Mouse (Mus musculus) CH12.LX (cell line): ENCODE data around the gene Smap1. TPM values are rescaled to one million over a fixed set of nuclear protein-coding genes. Genes with fewer than 3 reads are reported as not detected.
A peak's percentile ranks its signal among the peaks of the same experiment; 100 is the strongest.

Source experiments
- DNase-seq: peaks from one replicate; pipeline ENCODE4 v3.0.0-alpha.2; 2013; ENCODE audit errors: extremely low read depth
- H3K27ac ChIP-seq: 2 replicates; pipeline ENCODE4 v1.5.1; 2012; ENCODE audit warnings: low read depth, mild to moderate bottlenecking, control low read depth, moderate library complexity; ENCODE audit not compliant: insufficient read depth
- H3K27me3 ChIP-seq: replicated peaks from 2 replicates; pipeline ENCODE3; 2012; ENCODE audit warnings: inconsistent platforms
- H3K36me3 ChIP-seq, 2 experiments: replicated peaks in 1 of 2; 2 replicates each; pipeline versions ENCODE3 to v1.6.1; 2012; ENCODE audit warnings: inconsistent platforms in 1 of 2, low read length in 1 of 2, mild to moderate bottlenecking in 1 of 2, mixed read lengths in 1 of 2, moderate library complexity in 1 of 2; ENCODE audit not compliant: control insufficient read depth in 1 of 2, insufficient read depth in 1 of 2
- H3K4me1 ChIP-seq, 2 experiments: 2 replicates each; pipeline ENCODE4 v1.6.1; 2012; ENCODE audit warnings: inconsistent platforms in 1 of 2, moderate library complexity in 1 of 2; ENCODE audit not compliant: insufficient read depth in 2 of 2, control insufficient read depth in 1 of 2
- H3K4me2 ChIP-seq: 2 replicates; pipeline ENCODE4 v1.6.1; 2012; ENCODE audit warnings: low read depth, mild to moderate bottlenecking, control low read depth; ENCODE audit not compliant: poor library complexity, insufficient read depth, severe bottlenecking
- H3K4me3 ChIP-seq, 3 experiments: fragments of 150-350 bp in 1 of 3; sonication (generic) in 1 of 3; replicated peaks in 1 of 3; 2 replicates each; pipeline versions ENCODE3 to v1.5.1; 2011 to 2012; ENCODE audit warnings: low read depth in 2 of 3, low read length in 2 of 3, mild to moderate bottlenecking in 2 of 3, moderate library complexity in 2 of 3, control low read depth in 1 of 3, improper control_type of control experiment in 1 of 3, inconsistent platforms in 1 of 3, mixed read lengths in 1 of 3; ENCODE audit not compliant: poor library complexity in 1 of 3
- H3K79me2 ChIP-seq: replicated peaks from 2 replicates; pipeline ENCODE4 v1.6.1; 2012; ENCODE audit warnings: mild to moderate bottlenecking, moderate library complexity; ENCODE audit not compliant: control insufficient read depth, poor library complexity, insufficient read depth, severe bottlenecking; ENCODE audit errors: extremely low read depth
- H3K9ac ChIP-seq: 2 replicates; pipeline ENCODE4 v1.6.1; 2012; ENCODE audit warnings: low read depth, mild to moderate bottlenecking, control low read depth, moderate library complexity; ENCODE audit not compliant: insufficient read depth
- H3K9me3 ChIP-seq: replicated peaks from 2 replicates; pipeline ENCODE3; 2012; ENCODE audit warnings: low read length, inconsistent platforms, mixed read lengths
- BHLHE40 ChIP-seq: IDR thresholded peaks from 2 replicates; pipeline ENCODE4 v1.6.1; 2011; ENCODE audit warnings: mild to moderate bottlenecking, low read depth, low read length, improper control_type of control experiment
- CTCF ChIP-seq, 2 experiments: IDR thresholded peaks in 1 of 2; conservative IDR thresholded peaks in 1 of 2; 2 replicates each; pipeline ENCODE4 v1.5.1; 2011 to 2012; ENCODE audit warnings: low read depth in 2 of 2, low read length in 2 of 2, improper control_type of control experiment in 1 of 2, inconsistent platforms in 1 of 2, mild to moderate bottlenecking in 1 of 2, moderate library complexity in 1 of 2
- ELF1 ChIP-seq: IDR thresholded peaks from 2 replicates; pipeline ENCODE4 v1.6.1; 2014; ENCODE audit warnings: low read depth, mild to moderate bottlenecking, inconsistent platforms, low read length, improper control_type of control experiment
- EP300 ChIP-seq: IDR thresholded peaks from 2 replicates; pipeline ENCODE4 v1.6.1; 2011; ENCODE audit warnings: low read length, improper control_type of control experiment
- ETS1 ChIP-seq: conservative IDR thresholded peaks from 2 replicates; pipeline ENCODE4 v1.6.1; 2012; ENCODE audit warnings: low read depth, mild to moderate bottlenecking, inconsistent platforms, low read length, improper control_type of control experiment, moderate library complexity
- HCFC1 ChIP-seq: IDR thresholded peaks from 2 replicates; pipeline ENCODE4 v1.6.1; 2012; ENCODE audit warnings: low read depth, mild to moderate bottlenecking, inconsistent platforms, low read length, improper control_type of control experiment
- IRF4 ChIP-seq: IDR thresholded peaks from 2 replicates; pipeline ENCODE4 v1.6.1; 2014; ENCODE audit warnings: low read depth, mild to moderate bottlenecking, inconsistent platforms, low read length, improper control_type of control experiment
- JUN ChIP-seq: IDR thresholded peaks from 2 replicates; pipeline ENCODE4 v1.6.1; 2011; ENCODE audit warnings: low read depth, mild to moderate bottlenecking, low read length, improper control_type of control experiment, moderate library complexity; ENCODE audit not compliant: insufficient read depth
- JUND ChIP-seq: conservative IDR thresholded peaks from 2 replicates; pipeline ENCODE4 v1.6.1; 2011; ENCODE audit warnings: low read depth, low read length, improper control_type of control experiment
- KAT2A ChIP-seq: IDR thresholded peaks from 2 replicates; pipeline ENCODE4 v1.6.1; 2012; ENCODE audit warnings: low read length, improper control_type of control experiment, inconsistent platforms; ENCODE audit not compliant: insufficient replicate concordance
- MAFK ChIP-seq: IDR thresholded peaks from 2 replicates; pipeline ENCODE4 v1.6.1; 2011; ENCODE audit warnings: low read length, improper control_type of control experiment; ENCODE audit not compliant: insufficient replicate concordance
- MAZ ChIP-seq: IDR thresholded peaks from 2 replicates; pipeline ENCODE4 v1.6.1; 2012; ENCODE audit warnings: low read depth, mild to moderate bottlenecking, inconsistent platforms, low read length, improper control_type of control experiment, moderate library complexity
- MEF2A ChIP-seq: IDR thresholded peaks from 2 replicates; pipeline ENCODE4 v1.6.1; 2014; ENCODE audit warnings: low read depth, mild to moderate bottlenecking, inconsistent platforms, low read length, improper control_type of control experiment, borderline replicate concordance
- MXI1 ChIP-seq: IDR thresholded peaks from 2 replicates; pipeline ENCODE4 v1.6.1; 2011; ENCODE audit warnings: mild to moderate bottlenecking, low read depth, low read length, improper control_type of control experiment
- MYC ChIP-seq: IDR thresholded peaks from 2 replicates; pipeline ENCODE4 v1.6.1; 2011; ENCODE audit warnings: low read depth, mild to moderate bottlenecking, improper control_type of control experiment, low read length
- NELFE ChIP-seq: IDR thresholded peaks from 2 replicates; pipeline ENCODE4 v1.6.1; 2011; ENCODE audit warnings: low read depth, low read length, improper control_type of control experiment
- NRF1 ChIP-seq: IDR thresholded peaks from 2 replicates; pipeline ENCODE4 v1.6.1; 2014; ENCODE audit warnings: low read depth, mild to moderate bottlenecking, inconsistent platforms, low read length, improper control_type of control experiment, moderate library complexity
- PAX5 ChIP-seq: IDR thresholded peaks from 2 replicates; pipeline ENCODE4 v1.6.1; 2012; ENCODE audit warnings: low read length, inconsistent platforms, mixed read lengths
- POLR2A ChIP-seq: IDR thresholded peaks from 2 replicates; pipeline ENCODE4 v1.6.1; 2011; ENCODE audit warnings: low read depth, mild to moderate bottlenecking, improper control_type of control experiment, low read length
- SIN3A ChIP-seq: IDR thresholded peaks from 2 replicates; pipeline ENCODE4 v1.6.1; 2012; ENCODE audit warnings: low read length, improper control_type of control experiment, inconsistent platforms
- UBTF ChIP-seq: IDR thresholded peaks from 2 replicates; pipeline ENCODE4 v1.6.1; 2012; ENCODE audit warnings: low read depth, mild to moderate bottlenecking, inconsistent platforms, low read length, improper control_type of control experiment, moderate library complexity
- USF1 ChIP-seq: IDR thresholded peaks from 2 replicates; pipeline ENCODE4 v1.6.1; 2014; ENCODE audit warnings: low read depth, mild to moderate bottlenecking, inconsistent platforms, low read length, improper control_type of control experiment
- USF2 ChIP-seq: conservative IDR thresholded peaks from 2 replicates; pipeline ENCODE4 v1.6.1; 2011; ENCODE audit warnings: low read depth, low read length, improper control_type of control experiment
- ZC3H11A ChIP-seq: IDR thresholded peaks from 2 replicates; pipeline ENCODE4 v1.6.1; 2012; ENCODE audit warnings: low read depth, mild to moderate bottlenecking, inconsistent platforms, low read length, improper control_type of control experiment
- ZKSCAN1 ChIP-seq: IDR thresholded peaks from 2 replicates; pipeline ENCODE4 v1.6.1; 2012; ENCODE audit warnings: low read depth, inconsistent platforms, low read length, improper control_type of control experiment, borderline replicate concordance
- ZNF384 ChIP-seq: IDR thresholded peaks from 2 replicates; pipeline ENCODE4 v1.6.1; 2012; ENCODE audit warnings: low read depth, low read length, improper control_type of control experiment, inconsistent platforms
- dilution Hi-C: fragments of 300-500 bp; cut with MboI; formaldehyde crosslinking; loops from 2 replicates; pipeline ENCODE4 v1.14.3; 2020; ENCODE audit warnings: low sequenced_read_pairs; ENCODE audit not compliant: extremely low pct_unique_long_range_greater_than_20kb, extremely low pct_ligation_motif_present
- in situ Hi-C: fragments of 300-500 bp; cut with MboI; formaldehyde crosslinking; loops from 3 replicates; pipeline ENCODE4 v1.14.3; 2019; ENCODE audit warnings: low sequenced_read_pairs, low pct_ligation_motif_present, low pct_unique_long_range_greater_than_20kb, mixed read lengths
- polyA plus RNA-seq: library from polyadenylated mRNA; unstranded; fragments of >175 nt; gene quantifications from 2 replicates; pipeline ENCODE4 v1.2.1, GENCODE M21; 2012; ENCODE audit warnings: low read depth; ENCODE audit not compliant: insufficient read length
- total RNA-seq, 2 experiments: library from RNA; depleted of rRNA; stranded (reverse); fragments of 300-350 nt in 1 of 2; fragments of >200 nt in 1 of 2; gene quantifications; 2 replicates each; pipeline ENCODE4 v1.2.3; 2012 to 2014

Gene Smap1
- total and polyA plus RNA-seq, 3 experiments, result 22.3 to 60.5 (median 37.0) TPM

DNA sequence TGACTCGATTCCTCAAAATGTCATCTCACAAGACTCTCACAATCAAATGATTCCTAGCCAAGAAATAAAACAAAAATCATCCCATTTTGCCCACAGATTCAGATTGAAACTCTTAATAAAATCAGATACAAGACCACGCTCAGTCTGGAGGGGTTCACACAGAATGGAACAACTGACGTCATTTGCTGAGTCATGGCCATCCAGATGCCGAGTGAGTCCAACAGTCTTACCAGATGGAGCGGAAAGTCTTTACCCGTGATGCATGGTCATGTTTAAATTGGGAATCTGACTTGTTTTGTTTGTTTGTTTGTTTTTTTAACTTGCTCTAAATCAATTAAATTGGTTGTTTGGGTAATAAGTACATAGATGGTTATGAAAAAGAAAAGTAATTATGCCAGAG is 7.3 kb upstream of the Smap1 start (continued):
- TF ChIP-seq NELFE (no peak), ELF1 (no peak)

DNA sequence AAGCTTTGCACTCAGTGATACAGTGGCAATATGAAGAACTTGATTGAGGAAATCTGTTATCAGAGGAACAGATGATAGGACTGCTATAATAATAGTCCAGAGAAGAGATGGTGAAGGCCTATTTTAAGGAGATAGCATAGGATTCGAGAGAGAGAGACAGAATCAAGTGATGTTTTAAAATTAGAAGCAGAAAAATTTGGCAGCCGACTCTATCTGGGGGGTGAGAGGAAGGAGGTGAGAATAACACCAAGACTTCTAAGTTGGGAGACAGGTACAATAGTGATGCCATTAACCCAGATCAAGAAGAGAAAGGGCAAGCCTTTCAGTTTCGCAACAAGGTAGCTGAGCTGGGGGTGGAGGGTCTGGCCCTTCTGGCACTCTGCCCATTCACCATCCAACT is 6.3 kb upstream of the Smap1 start:
- Histone ChIP-seq H3K9me3 (peaks cover 17% of the 10 kb centered on the region), H3K4me2 (no peak overlapping the region), H3K27me3 (no peaks in the 10 kb centered on the region), H3K9ac (no peak overlapping the region), H3K36me3 (no peaks in the 10 kb centered on the region), H3K27ac (no peak overlapping the region), H3K79me2 (no peaks in the 10 kb centered on the region), H3K4me1 (peaks cover 13 to 36% of the 10 kb centered on the region in 2 experiments), H3K4me3 (no peak overlapping the region)
- in situ Hi-C loops (loop anchor here (10.0 kb wide), 1 partner anchor 76 kb away; the partner anchor contains the start of gene Sdhaf4), dilution Hi-C loops (no loop called here)
- TF ChIP-seq JUN (no peak), HCFC1 (no peak), USF2 (no peak), NELFE (no peak), NRF1 (no peak), USF1 (no peak), MXI1 (no peak), UBTF (no peak), ZC3H11A (no peak), MAZ (no peak), JUND (no peak), POLR2A (no peak), PAX5 (no peak), MAFK (no peak), SIN3A (no peak)
- no peak for DNase-seq

DNA sequence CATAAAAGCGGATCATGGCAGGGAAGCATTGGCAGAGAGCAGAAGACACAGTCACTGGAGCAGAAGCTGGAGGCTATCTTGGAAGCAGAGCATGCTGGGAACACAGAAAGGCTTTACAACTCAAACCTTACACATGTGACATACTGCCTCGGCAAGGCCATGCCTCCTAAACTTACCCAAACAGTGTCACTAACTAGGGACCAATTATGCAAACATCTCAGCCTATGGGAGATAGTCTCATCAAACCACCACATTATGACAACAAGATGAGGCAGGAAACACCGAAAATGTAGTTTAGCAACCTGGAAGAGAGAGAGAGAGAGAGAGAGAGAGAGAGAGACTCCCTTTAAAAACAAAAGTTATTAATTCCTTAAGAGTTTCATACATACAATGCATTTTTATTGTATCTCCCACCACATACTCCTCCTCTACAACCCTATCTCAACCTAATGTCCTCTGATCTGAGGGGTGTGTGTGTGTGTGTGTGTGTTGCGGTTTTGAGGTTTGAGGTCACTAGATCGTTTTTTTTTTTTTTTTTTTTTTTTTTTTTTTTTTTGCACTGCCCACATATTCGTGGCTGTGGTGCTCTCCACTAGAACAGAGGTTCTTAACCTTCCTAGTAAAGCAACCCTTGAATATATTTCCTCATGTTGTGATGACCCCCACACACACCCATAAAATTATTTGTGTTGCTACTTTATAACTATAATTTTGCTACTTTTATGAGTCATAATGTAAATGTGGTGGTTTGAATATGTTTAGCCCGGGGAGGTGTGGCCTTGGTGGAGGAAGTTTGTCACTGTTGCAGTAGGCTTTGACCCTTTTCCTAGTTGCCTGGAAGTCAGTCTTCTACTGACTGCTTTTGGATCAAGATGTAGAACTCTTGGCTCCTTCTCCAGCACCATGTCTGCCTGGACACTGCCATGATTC is 1.9 kb upstream of the Smap1 start:
- dilution Hi-C loops (no loop called here), in situ Hi-C loops (loop anchor here (10.0 kb wide), 1 partner anchor 81 kb away; the partner anchor contains the start of gene Sdhaf4)
- peak; percentile 54 for DNase-seq
- Histone ChIP-seq H3K9ac (no peak overlapping the region), H3K4me2 (peak overlapping the region; percentile 45; the same call in 1 of the 2 replicates), H3K36me3 (no peaks in the 10 kb centered on the region), H3K27ac (peak overlapping the region; percentile 79), H3K79me2 (peaks cover 11% of the 10 kb centered on the region), H3K27me3 (no peaks in the 10 kb centered on the region), H3K4me1 (peaks cover 15 to 42% of the 10 kb centered on the region in 2 experiments), H3K9me3 (peaks cover 17% of the 10 kb centered on the region), H3K4me3 (no peak overlapping the region)
- TF ChIP-seq HCFC1 (peak; percentile 20; the same call in 1 of the 2 replicates), EP300 (peak; percentile 70), ZKSCAN1 (no peak), JUN (peak; percentile 54; the same call in 1 of the 2 replicates), JUND (peak; percentile 64), MXI1 (no peak), CTCF (conservative IDR thresholded peaks at IDR 0.05 in 1 of 2, IDR thresholded peaks at IDR 0.05 in 1 of 2; ENCODE audit: low read depth in 2 of 2, low read length in 2 of 2) (no peak), ZC3H11A (no peak), POLR2A (0 out of 2 replicates have a peak, but pooled peaks have one; percentile 30), MYC (peak; percentile 56; the same call in 1 of the 2 replicates), ETS1 (peak; percentile 2; the same call in 1 of the 2 replicates), ZNF384 (peak; percentile 99), BHLHE40 (peak; percentile 58), KAT2A (no peak), MEF2A (no peak), IRF4 (peak; percentile 73), PAX5 (no peak)
